Mouse (Mus musculus): Measurements from ENCODE around the gene Haus3. TPM values are rescaled to one million over a fixed set of nuclear protein-coding genes. Genes with fewer than 3 reads are reported as not detected.

Haus3 gene
- total RNA-seq (2022): 10 to 100 TPM in 1 of 4 experiments, 1 to 10 TPM in 3; 7.1 to 12.4 (median 7.4) TPM

GRCm38 (mm10) chr5:34168950-34169891 is at the start of gene Haus3, which contains the start of gene Poln:
Gene Haus3, minus strand, starts transcription at chr5:34169527.
Gene Poln, minus strand, starts transcription at chr5:34169448.
- DNase-seq (ENCODE audit: low spot score in 2 of 2): peak; percentile 90 to 98

GRCm38 (mm10) chr5:34218672-34219071 is 49.3 kb upstream of the Haus3 start:
- DNase-seq (ENCODE audit: low spot score in 2 of 2): no peak

DNA sequence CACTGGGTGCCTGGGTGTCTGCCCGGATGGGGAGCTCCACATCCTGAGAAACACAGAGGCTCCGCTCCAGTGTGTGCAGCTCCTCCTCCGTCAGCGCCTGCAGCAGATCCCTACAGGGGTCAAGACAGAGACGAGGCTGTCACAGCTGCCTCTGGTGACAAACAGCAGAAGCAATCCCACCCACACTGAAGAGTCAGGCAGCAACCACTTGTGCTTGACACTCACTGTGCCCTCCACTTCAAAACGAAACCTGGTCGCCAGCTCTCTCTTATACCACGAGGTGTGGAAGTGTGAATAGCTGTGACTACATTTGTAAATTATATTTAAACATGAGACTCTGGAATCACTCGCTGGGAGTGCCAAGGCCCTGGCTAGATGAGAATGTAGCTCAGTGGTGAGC is 48.4 kb upstream of the Haus3 start:
- no peak for DNase-seq (ENCODE audit: low spot score in 2 of 2)

DNA sequence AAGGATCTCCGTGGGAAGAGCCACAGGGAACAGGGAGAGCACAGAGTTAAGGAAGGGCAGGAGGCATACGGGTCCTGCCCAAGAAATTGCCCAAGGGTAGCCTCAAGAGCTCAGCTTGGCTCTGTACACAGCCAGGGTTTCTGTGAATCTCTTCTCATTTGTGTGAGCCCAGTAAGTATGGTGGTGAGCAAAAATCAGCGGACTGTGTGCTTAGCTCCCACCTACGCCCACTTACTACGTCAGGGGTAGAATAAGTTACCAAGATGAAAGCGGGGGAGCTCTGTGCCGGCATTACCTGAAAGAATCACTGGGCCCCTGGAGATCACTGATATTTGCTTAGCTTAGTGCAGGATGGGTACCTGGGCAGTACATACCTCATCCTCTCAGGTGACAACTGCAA is 46.7 kb upstream of the Haus3 start:
- no peak for DNase-seq (ENCODE audit: low spot score in 2 of 2)

- DNase-seq (ENCODE audit: low spot score in 2 of 2): no peak
Observed at GRCm38 (mm10) chr5:34213659-34214058, 44.3 kb upstream of the Haus3 start.

- no peak for DNase-seq (ENCODE audit: low spot score in 2 of 2)
Observed at GRCm38 (mm10) chr5:34210279-34210678, 41.0 kb upstream of the Haus3 start.

DNA sequence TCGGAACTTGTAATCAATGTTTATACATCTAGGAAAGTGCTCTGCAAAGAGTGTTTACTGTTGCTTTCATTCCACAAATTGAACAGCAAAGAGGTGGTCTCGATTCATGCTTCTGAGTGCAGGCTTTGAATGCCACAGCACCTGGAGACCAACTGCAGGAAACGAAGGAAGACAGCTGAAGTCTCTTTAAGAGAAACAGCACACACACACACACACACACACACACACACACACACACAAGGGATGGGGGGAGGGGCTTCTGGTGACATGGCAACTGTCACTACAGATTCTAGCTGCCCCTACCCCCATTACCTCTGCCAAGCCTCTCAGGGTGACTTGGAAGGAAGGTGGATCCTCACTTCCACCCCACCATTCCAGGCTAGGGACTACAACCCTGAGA is 38.2 kb upstream of the Haus3 start:
- DNase-seq (ENCODE audit: low spot score in 2 of 2): no peak

GRCm38 (mm10) chr5:34205788-34206187 is 36.5 kb upstream of the Haus3 start:
- DNase-seq (ENCODE audit: low spot score in 2 of 2): no peak

DNA sequence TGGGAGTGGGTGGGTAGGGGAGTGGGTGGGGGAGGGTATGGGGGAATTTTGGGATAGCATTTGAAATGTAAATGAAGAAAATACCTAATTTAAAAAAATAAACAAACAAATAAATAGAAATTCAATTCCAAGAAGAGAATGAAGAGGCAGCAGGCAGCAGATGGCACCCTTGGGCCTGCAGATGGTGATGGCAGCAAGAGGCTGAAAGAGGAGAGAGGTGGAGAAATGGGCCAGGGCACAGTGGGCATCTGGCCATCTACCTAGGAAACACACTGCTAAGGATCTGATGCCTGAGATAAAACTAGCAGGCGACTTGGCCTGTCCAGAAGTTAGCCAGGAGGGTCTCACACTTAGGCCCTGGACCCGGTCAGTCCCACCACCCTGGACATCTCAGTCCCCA is 35.6 kb upstream of the Haus3 start:
- no peak for DNase-seq (ENCODE audit: low spot score in 2 of 2)

- no peak for DNase-seq (ENCODE audit: low spot score in 2 of 2)
Observed at GRCm38 (mm10) chr5:34202006-34202405, 32.7 kb upstream of the Haus3 start.

DNA sequence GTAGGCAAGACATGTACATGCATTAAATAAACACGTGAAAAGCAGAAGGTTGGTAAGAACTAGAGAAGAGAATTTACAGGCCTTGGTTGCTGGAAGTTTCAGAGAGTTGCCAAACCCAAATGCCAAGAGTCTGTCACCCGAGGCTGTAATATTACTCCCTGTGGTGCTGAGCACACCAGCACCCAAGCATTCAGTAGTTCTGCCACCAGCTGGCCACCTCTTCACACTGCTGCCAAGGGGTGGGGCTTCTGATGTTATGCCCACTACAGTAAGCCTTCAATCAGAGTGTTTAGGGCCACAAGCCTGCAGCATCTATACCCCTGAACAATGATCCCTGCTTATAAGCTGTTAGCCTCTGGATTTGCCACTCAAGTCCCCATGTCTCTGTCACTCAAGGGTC is 32.1 kb upstream of the Haus3 start:
- no peak for DNase-seq (ENCODE audit: low spot score in 2 of 2)

DNA sequence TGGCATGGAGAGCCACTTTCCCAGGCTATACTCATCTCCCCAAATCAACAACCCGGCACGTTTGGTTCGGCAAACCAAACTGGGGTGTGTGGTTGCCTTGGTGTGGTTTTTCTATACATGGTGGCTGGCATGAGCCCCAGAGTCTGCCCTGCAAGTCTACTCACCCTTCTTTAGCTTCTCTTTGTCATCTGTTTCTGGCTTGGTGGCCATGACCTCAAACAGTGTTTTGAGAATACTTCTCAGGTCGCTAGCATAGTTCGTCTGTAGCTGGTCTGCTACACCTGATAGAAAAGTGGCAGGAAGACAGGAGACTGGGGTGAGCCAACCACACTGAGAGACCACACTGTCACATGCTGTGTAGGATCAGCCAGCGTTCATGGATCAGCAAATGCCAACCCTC is 29.3 kb upstream of the Haus3 start:
- no peak for DNase-seq (ENCODE audit: low spot score in 2 of 2)

- peak; percentile 56 to 91 for DNase-seq (ENCODE audit: low spot score in 2 of 2)
Observed at GRCm38 (mm10) chr5:34197243-34197642, 27.9 kb upstream of the Haus3 start.

DNA sequence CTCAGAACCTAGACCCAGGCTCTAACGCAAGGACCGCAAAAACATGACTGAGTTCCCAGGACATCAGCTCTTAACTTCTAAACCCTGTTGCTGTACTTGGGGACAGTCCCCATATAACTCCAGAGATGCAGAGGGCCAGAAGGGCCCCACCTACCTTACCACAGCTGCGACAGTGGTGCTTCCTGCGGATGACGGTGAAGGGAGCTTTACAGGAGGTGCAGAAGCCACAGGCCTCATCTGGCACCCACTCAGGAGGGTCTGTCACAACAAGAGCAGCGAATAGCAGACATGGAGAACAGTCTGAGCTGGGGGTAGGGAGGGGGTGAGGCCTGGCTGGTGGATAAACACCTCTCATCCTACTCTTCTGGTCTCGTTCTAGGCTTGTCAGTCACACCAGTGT is 27.1 kb upstream of the Haus3 start:
- DNase-seq (ENCODE audit: low spot score in 2 of 2): no peak

DNA sequence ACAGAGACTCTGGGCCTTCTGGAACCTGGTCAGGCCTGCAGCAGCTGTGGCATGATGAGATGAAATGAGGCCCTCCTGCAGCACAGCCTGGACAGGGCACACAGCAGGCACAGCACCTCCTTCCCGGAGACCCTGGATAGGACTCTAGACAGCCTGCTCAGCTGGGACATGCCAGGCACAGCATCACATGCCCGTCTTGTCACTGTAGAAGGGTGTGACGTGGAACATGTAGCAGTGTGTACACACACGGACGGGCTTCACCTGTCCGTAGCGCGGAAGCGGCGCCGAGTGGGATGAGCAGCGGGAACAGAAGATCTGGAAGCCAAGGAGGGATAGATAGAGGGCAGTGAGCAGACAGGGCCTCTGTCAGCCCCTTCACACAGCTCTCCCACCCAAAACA is 26.5 kb upstream of the Haus3 start:
- no peak for DNase-seq (ENCODE audit: low spot score in 2 of 2)

DNA sequence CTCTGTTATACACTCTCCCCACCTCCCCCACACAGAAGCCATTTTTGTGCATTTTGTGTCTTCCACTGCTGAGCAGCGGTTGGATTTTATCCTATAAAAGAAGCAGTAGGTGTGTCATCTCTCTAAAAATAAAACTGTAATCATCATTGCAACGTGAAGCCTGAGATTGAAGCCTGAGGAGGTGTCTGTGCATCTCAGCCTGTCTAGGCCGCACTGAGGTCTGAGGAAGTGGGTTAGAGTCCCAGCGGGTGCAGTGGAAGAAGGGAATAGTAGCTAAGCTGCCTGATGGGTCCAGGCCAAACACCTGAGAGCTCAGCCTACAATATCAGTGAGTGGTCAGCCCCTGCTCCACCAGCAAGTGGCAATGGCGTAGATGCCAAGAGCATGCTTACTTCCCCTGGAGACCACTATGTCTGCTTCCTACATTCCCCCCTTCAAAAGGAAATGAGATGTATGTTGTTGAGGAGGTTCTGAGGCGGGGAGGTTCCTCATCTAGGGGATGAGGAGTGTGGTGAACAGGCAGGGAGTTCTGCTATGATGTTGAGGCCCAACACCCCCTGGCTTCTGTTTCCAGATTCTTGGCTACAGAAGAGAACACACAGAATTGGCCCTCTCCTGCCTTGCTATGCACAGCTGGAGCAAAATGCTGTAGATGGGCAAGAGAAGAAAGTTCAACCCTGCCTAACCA is 25.8 kb upstream of the Haus3 start:
- peak in 1 of 2 experiments; percentile 69 for DNase-seq (ENCODE audit: low spot score in 2 of 2)

- no peak for DNase-seq (ENCODE audit: low spot score in 2 of 2)
Observed at GRCm38 (mm10) chr5:34194426-34194825, 25.1 kb upstream of the Haus3 start.

GRCm38 (mm10) chr5:34191843-34192242 is 22.5 kb upstream of the Haus3 start:
- DNase-seq (ENCODE audit: low spot score in 2 of 2): no peak

DNA sequence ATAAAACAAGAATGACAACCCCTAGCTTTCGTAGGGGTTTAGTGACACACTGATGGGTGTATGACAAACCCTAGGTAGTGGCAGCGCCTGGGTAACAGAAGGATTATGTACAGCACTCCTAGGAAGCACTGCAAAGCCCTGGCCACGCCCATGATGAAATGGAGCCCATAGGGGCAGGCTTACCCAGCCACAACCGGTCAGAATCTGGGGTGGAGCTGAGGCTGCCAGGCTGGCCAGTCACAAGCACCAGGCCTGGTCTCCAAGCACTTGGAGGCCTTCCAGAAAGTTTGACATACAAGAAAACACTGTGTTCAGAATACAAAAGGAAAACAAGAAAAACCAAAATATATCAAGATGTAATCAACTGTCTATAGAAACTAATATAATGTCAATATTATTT is 21.7 kb upstream of the Haus3 start:
- DNase-seq (ENCODE audit: low spot score in 2 of 2): no peak

DNA sequence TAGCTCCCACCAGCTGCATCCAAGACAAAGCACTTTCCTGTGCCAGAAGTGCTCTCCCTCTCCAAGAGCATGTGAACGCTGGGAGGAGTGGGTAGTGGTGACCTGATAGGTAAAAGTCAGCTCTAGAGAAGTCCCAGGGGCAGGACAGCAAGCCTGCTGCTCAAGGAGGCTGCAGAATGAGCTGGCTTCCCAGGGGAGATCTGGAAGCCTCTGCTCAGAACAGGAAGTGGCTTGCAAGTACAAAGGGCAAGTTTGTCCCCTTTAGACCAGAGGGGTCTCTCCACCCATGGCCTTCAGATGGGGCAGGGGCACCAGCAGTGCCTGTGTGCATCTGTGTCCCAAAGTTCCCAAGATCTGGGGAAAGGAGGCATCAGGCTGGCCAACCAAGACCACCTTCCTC is 20.2 kb upstream of the Haus3 start:
- no peak for DNase-seq (ENCODE audit: low spot score in 2 of 2)

GRCm38 (mm10) chr5:34188856-34189255 is 19.5 kb upstream of the Haus3 start:
- no peak for DNase-seq (ENCODE audit: low spot score in 2 of 2)

- DNase-seq (ENCODE audit: low spot score in 2 of 2): peak; percentile 98 to 100
Observed at GRCm38 (mm10) chr5:34187601-34188316, 18.4 kb upstream of the Haus3 start, which contains the start of gene Mxd4. Gene Mxd4, minus strand, starts transcription at chr5:34187720.

Measured in left cerebral cortex, adult 8-10 months (tissue).